Mouse (Mus musculus): ENCODE measurements at regions not wholly inside any gene's neighbourhood (a gene's known extent, or its start where the extent isn't known, plus 50 kb on each side); places are given as distances from the start of the nearest gene placed in this dataset.

DNA sequence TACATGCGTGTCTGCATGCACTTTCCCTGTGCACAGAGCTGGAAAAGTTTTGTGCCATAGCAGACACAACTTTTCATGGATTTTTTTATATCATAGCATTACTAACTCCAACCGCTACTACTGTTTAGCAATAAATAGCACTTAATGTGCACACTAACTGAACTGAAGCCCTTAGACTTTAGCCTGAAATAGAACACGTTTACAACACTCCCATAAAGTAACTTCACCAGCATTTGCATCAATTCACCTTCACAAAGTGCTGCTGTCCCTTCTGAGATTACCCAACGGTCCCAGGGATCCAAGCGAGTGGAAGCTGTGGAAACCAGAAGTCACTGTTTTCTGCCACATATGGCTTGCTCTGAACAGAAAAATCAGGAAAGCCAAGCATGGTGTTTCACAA is 161.9 kb upstream of the Smim15 start:
- Histone ChIP-seq H3K4me3 (ENCODE audit: control insufficient read depth in 1 of 2, insufficient read depth in 1 of 2, low read depth in 2 of 2, low read length in 2 of 2) (no peak overlapping the region), H3K27me3 (ENCODE audit: control insufficient read depth in 1 of 2, insufficient read depth in 2 of 2, low read length in 2 of 2) (no peaks in the 10 kb centered on the region; a peak in 1 of 4 replicates), H3K9ac (ENCODE audit: control insufficient read depth, low read depth, low read length, poor library complexity, severe bottlenecking) (no peak overlapping the region), H3K36me3 (ENCODE audit: control insufficient read depth in 1 of 2, insufficient read depth in 2 of 2, low read length in 2 of 2) (no peaks in the 10 kb centered on the region; a peak in 1 of 4 replicates), H3K9me3 (replicated peaks; ENCODE audit: insufficient read depth, low read length) (no peaks in the 10 kb centered on the region), H3K27ac (ENCODE audit: control insufficient read depth, low read depth, low read length) (no peak overlapping the region), H3K4me1 (ENCODE audit: control insufficient read depth in 1 of 2, insufficient read depth in 2 of 2, low read length in 2 of 2) (no peaks in the 10 kb centered on the region; a peak in 1 of 4 replicates), H3K79me2 (ENCODE audit: control insufficient read depth, insufficient read depth, low read length, poor library complexity) (peaks cover 6% of the 10 kb centered on the region; the same call in 1 of the 2 replicates)
- TF ChIP-seq ZKSCAN1 (IDR thresholded peaks at IDR 0.05; ENCODE audit: low read depth, low read length) (no peak), NELFE (IDR thresholded peaks at IDR 0.05; ENCODE audit: low read depth, low read length) (no peak), E2F4 (IDR thresholded peaks at IDR 0.05; ENCODE audit: borderline replicate concordance, low read depth, low read length) (no peak), ZNF384 (IDR thresholded peaks at IDR 0.05; ENCODE audit: low read depth, low read length) (no peak), CHD2 (IDR thresholded peaks at IDR 0.05; ENCODE audit: low read length) (no peak), TBP (IDR thresholded peaks at IDR 0.05; ENCODE audit: low read depth, low read length) (no peak), MYC (IDR thresholded peaks at IDR 0.05; ENCODE audit: low read depth, low read length) (no peak), ETS1 (IDR thresholded peaks at IDR 0.05; ENCODE audit: low read depth, low read length) (no peak), EP300 (IDR thresholded peaks at IDR 0.05; ENCODE audit: low read depth in 1 of 2, low read length in 2 of 2) (no peak), MAX (IDR thresholded peaks at IDR 0.05; ENCODE audit: low read length) (no peak), GATA1 (IDR thresholded peaks at IDR 0.05; ENCODE audit: low read depth, low read length) (no peak), MEF2A (IDR thresholded peaks at IDR 0.05; ENCODE audit: extremely low read depth, insufficient replicate concordance, low read depth, low read length, poor library complexity, severe bottlenecking) (no peak), GABPA (IDR thresholded peaks at IDR 0.05; ENCODE audit: low read depth, low read length) (no peak), TAL1 (IDR thresholded peaks at IDR 0.05; ENCODE audit: low read length) (no peak), NRF1 (IDR thresholded peaks at IDR 0.05; ENCODE audit: insufficient read depth, low read depth, low read length, poor library complexity, severe bottlenecking) (no peak), UBTF (IDR thresholded peaks at IDR 0.05; ENCODE audit: borderline replicate concordance, insufficient read depth, low read depth, low read length) (no peak), SMC3 (IDR thresholded peaks at IDR 0.05; ENCODE audit: low read depth, low read length) (no peak), RCOR1 (IDR thresholded peaks at IDR 0.05; ENCODE audit: low read depth, low read length) (no peak), TCF12 (IDR thresholded peaks at IDR 0.05; ENCODE audit: low read depth, low read length) (no peak)
- DNase-seq (ENCODE audit: low read depth, low spot score): no peak

DNA sequence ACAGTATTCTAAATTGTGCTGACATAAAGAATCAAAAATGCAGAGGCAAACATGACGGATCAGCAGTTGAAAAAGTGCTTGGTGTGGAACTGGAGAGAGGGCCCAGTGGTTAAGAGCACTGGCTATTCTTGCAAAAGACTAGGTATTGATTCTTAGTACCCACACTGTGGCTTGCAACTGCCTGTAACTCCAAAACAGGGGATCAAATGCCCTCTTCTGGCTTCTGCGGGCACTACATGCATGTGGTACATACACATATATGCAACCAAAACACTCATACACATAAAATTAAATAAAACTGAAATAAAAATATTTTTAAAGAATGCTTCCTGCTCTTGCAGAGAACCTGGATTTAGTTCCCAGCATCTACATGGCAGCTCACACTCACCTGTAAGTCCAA is 163.7 kb upstream of the Smim15 start:
- peaks cover 9% of the 10 kb centered on the region; the same call in 1 of the 2 replicates for H3K79me2 ChIP-seq (ENCODE audit: control insufficient read depth, insufficient read depth, low read length, poor library complexity)
- H3K36me3 ChIP-seq (ENCODE audit: control insufficient read depth in 1 of 2, insufficient read depth in 2 of 2, low read length in 2 of 2): no peaks in the 10 kb centered on the region
- H3K9ac ChIP-seq (ENCODE audit: control insufficient read depth, low read depth, low read length, poor library complexity, severe bottlenecking): no peak overlapping the region
- H3K4me1 ChIP-seq (ENCODE audit: control insufficient read depth in 1 of 2, insufficient read depth in 2 of 2, low read length in 2 of 2): no peaks in the 10 kb centered on the region; a peak in 1 of 4 replicates
- H3K27ac ChIP-seq (ENCODE audit: control insufficient read depth, low read depth, low read length): no peak overlapping the region
- H3K4me3 ChIP-seq (ENCODE audit: control insufficient read depth in 1 of 2, insufficient read depth in 1 of 2, low read depth in 2 of 2, low read length in 2 of 2): no peak overlapping the region
- no peak for TF ChIP-seq NELFE (IDR thresholded peaks at IDR 0.05; ENCODE audit: low read depth, low read length)
- TF ChIP-seq HCFC1 (IDR thresholded peaks at IDR 0.05; ENCODE audit: low read depth, low read length): no peak
- TF ChIP-seq JUND (IDR thresholded peaks at IDR 0.05; ENCODE audit: low read depth, low read length): no peak
- peak in 2 of 3 experiments; percentile 13 to 35; a peak in 2 of 6 replicates for TF ChIP-seq CTCF (IDR thresholded peaks at IDR 0.05 in 2 of 3, conservative IDR thresholded peaks at IDR 0.05 in 1 of 3; ENCODE audit: control insufficient read depth in 1 of 3, insufficient read depth in 1 of 3, low read depth in 2 of 3, low read length in 3 of 3, poor library complexity in 1 of 3, severe bottlenecking in 1 of 3)
- no peak for TF ChIP-seq POLR2AphosphoS2 (IDR thresholded peaks at IDR 0.05; ENCODE audit: low read length)
- TF ChIP-seq KAT2A (conservative IDR thresholded peaks at IDR 0.05; ENCODE audit: low read depth, low read length): no peak
- TF ChIP-seq MEF2A (IDR thresholded peaks at IDR 0.05; ENCODE audit: extremely low read depth, insufficient replicate concordance, low read depth, low read length, poor library complexity, severe bottlenecking): no peak
- no peak for TF ChIP-seq MYC (IDR thresholded peaks at IDR 0.05; ENCODE audit: low read depth, low read length)
- TF ChIP-seq CHD1 (IDR thresholded peaks at IDR 0.05; ENCODE audit: low read depth, low read length): no peak
- no peak for TF ChIP-seq ZMIZ1 (IDR thresholded peaks at IDR 0.05; ENCODE audit: low read depth, low read length)
- no peak for TF ChIP-seq USF1 (IDR thresholded peaks at IDR 0.05; ENCODE audit: low read depth, low read length)
- no peak for TF ChIP-seq CHD2 (IDR thresholded peaks at IDR 0.05; ENCODE audit: low read length)
- TF ChIP-seq GABPA (IDR thresholded peaks at IDR 0.05; ENCODE audit: low read depth, low read length): no peak
- peak; percentile 41 for TF ChIP-seq RAD21 (IDR thresholded peaks at IDR 0.05; ENCODE audit: low read depth, low read length)
- no peak for TF ChIP-seq USF2 (IDR thresholded peaks at IDR 0.05; ENCODE audit: borderline replicate concordance in 1 of 2, insufficient read depth in 1 of 2, low read depth in 1 of 2, low read length in 2 of 2)
- TF ChIP-seq NRF1 (IDR thresholded peaks at IDR 0.05; ENCODE audit: insufficient read depth, low read depth, low read length, poor library complexity, severe bottlenecking): no peak
- peak; percentile 15; the same call in 1 of the 2 replicates for TF ChIP-seq ZC3H11A (IDR thresholded peaks at IDR 0.05; ENCODE audit: low read depth, low read length)
- peak; percentile 41 for TF ChIP-seq SMC3 (IDR thresholded peaks at IDR 0.05; ENCODE audit: low read depth, low read length)
- H3K9me3 ChIP-seq (replicated peaks; ENCODE audit: insufficient read depth, low read length): no peaks in the 10 kb centered on the region
- peak; percentile 23 for DNase-seq (ENCODE audit: low read depth, low spot score)
- no peaks in the 10 kb centered on the region; a peak in 1 of 4 replicates for H3K27me3 ChIP-seq (ENCODE audit: control insufficient read depth in 1 of 2, insufficient read depth in 2 of 2, low read length in 2 of 2)
